Mouse (Mus musculus) heart, adult 2 months (tissue): ENCODE measurements around the gene Dnaja3. TPM values are rescaled to one million over a fixed set of nuclear protein-coding genes. Genes with fewer than 3 reads are reported as not detected.

Source experiments
- DNase-seq, 2 experiments: peaks; one replicate each; pipeline ENCODE4 v3.0.0; 2021
- H3K27ac ChIP-seq: fragments of 200-600 bp; 2 replicates; pipeline ENCODE4 v1.8.1; 2022
- H3K27me3 ChIP-seq: fragments of 200-500 bp; 2 replicates; pipeline ENCODE4 v1.6.1; 2012; ENCODE audit warnings: mild to moderate bottlenecking, low read length, inconsistent platforms, mixed read lengths; ENCODE audit not compliant: control insufficient read depth, insufficient read depth
- H3K36me3 ChIP-seq: fragments of 200-500 bp; 2 replicates; pipeline ENCODE4 v1.6.1; 2012; ENCODE audit warnings: low read length, inconsistent platforms; ENCODE audit not compliant: control insufficient read depth, insufficient read depth
- H3K4me1 ChIP-seq: fragments of 200-500 bp; 2 replicates; pipeline ENCODE4 v1.6.1; 2011; ENCODE audit warnings: low read length; ENCODE audit not compliant: control insufficient read depth, insufficient read depth
- H3K4me3 ChIP-seq: fragments of 200-600 bp; 2 replicates; pipeline ENCODE4 v1.8.1; 2022
- H3K79me2 ChIP-seq: fragments of 200-500 bp; replicated peaks from 2 replicates; pipeline ENCODE4 v1.6.1; 2012; ENCODE audit warnings: mild to moderate bottlenecking, inconsistent platforms, low read length, moderate library complexity, mixed read lengths; ENCODE audit not compliant: control insufficient read depth, insufficient read depth
- H3K9ac ChIP-seq: fragments of 200-500 bp; 2 replicates; pipeline ENCODE4 v1.6.1; 2012; ENCODE audit warnings: low read depth, mild to moderate bottlenecking, control low read depth, inconsistent platforms, low read length, mixed read lengths
- CTCF ChIP-seq: fragments of 200-600 bp; IDR thresholded peaks from 2 replicates; pipeline ENCODE4 v1.8.1; 2022; ENCODE audit warnings: antibody characterized with exemption, mild to moderate bottlenecking, moderate library complexity
- EP300 ChIP-seq: fragments of 200-500 bp; IDR thresholded peaks from 2 replicates; pipeline ENCODE4 v1.6.1; 2011; ENCODE audit warnings: low read depth, low read length, control low read depth; ENCODE audit not compliant: insufficient read depth
- POLR2A ChIP-seq: fragments of 200-500 bp; IDR thresholded peaks from 2 replicates; pipeline ENCODE4 v1.6.1; 2011; ENCODE audit warnings: mild to moderate bottlenecking, low read depth, low read length, control low read depth; ENCODE audit not compliant: insufficient read depth
- WGBS: fragments of 180-500 bp; shearing (Covaris S2); methylation state at CpG from one replicate; pipeline ENCODE4 v1.1.7; 2018; 5-methylcytosine and 5-hydroxymethylcytosine counted together
- intact Hi-C: fragments of 180-260 bp; cut with DNase I; formaldehyde crosslinking; loops from one replicate; pipeline ENCODE4 v1.15.1; 2025
- polyA plus RNA-seq: library from polyadenylated mRNA; depleted of rRNA; stranded (reverse); fragments of >200 nt; gene quantifications from 2 replicates; pipeline ENCODE4 v1.2.3, GENCODE M21; 2012
- total RNA-seq, 2 experiments: library from RNA; stranded (reverse); gene quantifications; 2 replicates each; pipeline ENCODE4 v1.2.3; 2021

Dnaja3 gene
- total and polyA plus RNA-seq, 3 experiments = 80.8 to 150 (median 138) TPM

- H3K9ac ChIP-seq = no peak overlapping the region
- H3K27me3 ChIP-seq = no peaks in the 10 kb centered on the region
- no peak for TF ChIP-seq CTCF
- no peak for TF ChIP-seq POLR2A
- TF ChIP-seq EP300 = no peak
- no peak overlapping the region for H3K4me3 ChIP-seq
- DNase-seq = no peak
- no peaks in the 10 kb centered on the region for H3K79me2 ChIP-seq
- no peaks in the 10 kb centered on the region for H3K36me3 ChIP-seq
- intact Hi-C loops = no loop called here
- WGBS = 81% methylated on average over 3 of the region's 3 CpGs
- H3K4me1 ChIP-seq = peaks cover 4% of the 10 kb centered on the region; the same call in 1 of the 2 replicates
- no peak overlapping the region for H3K27ac ChIP-seq
Observed at GRCm38 (mm10) chr16:4599616-4600015, 40.2 kb upstream of the Dnaja3 start.

GRCm38 (mm10) chr16:4600701-4601310 is 39.0 kb upstream of the Dnaja3 start:
- TF ChIP-seq POLR2A (no peak), EP300 (no peak), CTCF (no peak)
- Histone ChIP-seq H3K9ac (no peak overlapping the region), H3K27me3 (no peaks in the 10 kb centered on the region), H3K79me2 (no peaks in the 10 kb centered on the region; the same call in 1 of the 2 replicates), H3K36me3 (no peaks in the 10 kb centered on the region), H3K27ac (no peak overlapping the region), H3K4me1 (peaks cover 5% of the 10 kb centered on the region), H3K4me3 (no peak overlapping the region)
- no peak for DNase-seq
- 80% methylated on average over 9 of the region's 9 CpGs for WGBS
- intact Hi-C loops = no loop called here

- intact Hi-C loops = no loop called here
- Histone ChIP-seq H3K79me2 (no peaks in the 10 kb centered on the region; the same call in 1 of the 2 replicates), H3K4me1 (peaks cover 17% of the 10 kb centered on the region), H3K36me3 (no peaks in the 10 kb centered on the region), H3K4me3 (no peak overlapping the region), H3K27me3 (no peaks in the 10 kb centered on the region), H3K9ac (no peak overlapping the region), H3K27ac (no peak overlapping the region)
- DNase-seq = no peak
- WGBS = 41% methylated on average over 3 of the region's 3 CpGs
- TF ChIP-seq POLR2A (no peak), CTCF (no peak), EP300 (no peak)
Observed at GRCm38 (mm10) chr16:4602189-4602588, 37.6 kb upstream of the Dnaja3 start.

- Histone ChIP-seq H3K4me1 (peaks cover 22% of the 10 kb centered on the region), H3K36me3 (no peaks in the 10 kb centered on the region), H3K9ac (no peak overlapping the region), H3K27ac (no peak overlapping the region), H3K4me3 (no peak overlapping the region), H3K79me2 (no peaks in the 10 kb centered on the region; the same call in 1 of the 2 replicates), H3K27me3 (no peaks in the 10 kb centered on the region)
- TF ChIP-seq POLR2A = no peak
- no peak for TF ChIP-seq CTCF
- TF ChIP-seq EP300 = no peak
- 33% methylated on average over 7 of the region's 7 CpGs for WGBS
- DNase-seq = no peak
- intact Hi-C loops = no loop called here
Observed at GRCm38 (mm10) chr16:4602766-4603452, 36.9 kb upstream of the Dnaja3 start.

- Histone ChIP-seq H3K4me3 (no peak overlapping the region), H3K36me3 (no peaks in the 10 kb centered on the region), H3K4me1 (peaks cover 22% of the 10 kb centered on the region), H3K9ac (no peak overlapping the region), H3K27me3 (no peaks in the 10 kb centered on the region), H3K27ac (no peak overlapping the region), H3K79me2 (no peaks in the 10 kb centered on the region; the same call in 1 of the 2 replicates)
- WGBS = 52% methylated on average over 1 of the region's 1 CpGs
- DNase-seq = no peak
- TF ChIP-seq POLR2A (no peak), CTCF (no peak), EP300 (no peak)
- intact Hi-C loops = no loop called here
Observed at GRCm38 (mm10) chr16:4603453-4603837, 36.3 kb upstream of the Dnaja3 start.

- no peak for DNase-seq
- intact Hi-C loops = no loop called here
- no peaks in the 10 kb centered on the region; the same call in 1 of the 2 replicates for H3K79me2 ChIP-seq
- H3K4me1 ChIP-seq = peaks cover 22% of the 10 kb centered on the region
- H3K27me3 ChIP-seq = no peaks in the 10 kb centered on the region
- no peak overlapping the region for H3K4me3 ChIP-seq
- TF ChIP-seq EP300 (no peak), POLR2A (no peak), CTCF (no peak)
- H3K36me3 ChIP-seq = no peaks in the 10 kb centered on the region
- no peak overlapping the region for H3K27ac ChIP-seq
- 68% methylated on average over 11 of the region's 11 CpGs for WGBS
- no peak overlapping the region for H3K9ac ChIP-seq
Observed at GRCm38 (mm10) chr16:4604293-4604837, 35.4 kb upstream of the Dnaja3 start.
